Mouse (Mus musculus): ENCODE measurements around the gene Acvrl1. TPM values are rescaled to one million over a fixed set of nuclear protein-coding genes. Genes with fewer than 3 reads are reported as not detected.

The Acvrl1 gene
- polyA plus RNA-seq, 1 experiment = 28.9 TPM

- H3K4me1 ChIP-seq (ENCODE audit: control insufficient read depth, insufficient read depth, insufficient read length) = no peaks in the 10 kb centered on the region
- TF ChIP-seq CTCF (IDR thresholded peaks at IDR 0.05; ENCODE audit: extremely low read depth, insufficient read depth, insufficient read length, insufficient replicate concordance) (no peak; the same call in 1 of the 2 replicates), POLR2A (IDR thresholded peaks at IDR 0.05; ENCODE audit: low read depth, low read length) (no peak)
- H3K27ac ChIP-seq (ENCODE audit: insufficient read depth, low read length) = no peak overlapping the region; the same call in 1 of the 2 replicates
- WGBS = 71% methylated on average over 14 of the region's 14 CpGs
- H3K36me3 ChIP-seq (ENCODE audit: control insufficient read depth, insufficient read depth, low read length) = no peaks in the 10 kb centered on the region
- DNase-seq (ENCODE audit: low read depth in 1 of 2, low spot score in 2 of 2) = no peak
- no peak overlapping the region for H3K4me3 ChIP-seq (ENCODE audit: extremely low read depth, insufficient read depth, insufficient read length)
- H3K27me3 ChIP-seq (ENCODE audit: control insufficient read depth, insufficient read depth, low read length) = no peaks in the 10 kb centered on the region
Measured at GRCm38 (mm10) chr15:101118399-101119125, 9.8 kb upstream of the Acvrl1 start.

GRCm38 (mm10) chr15:101121411-101122289 is 6.7 kb upstream of the Acvrl1 start:
- no peaks in the 10 kb centered on the region for H3K36me3 ChIP-seq (ENCODE audit: control insufficient read depth, insufficient read depth, low read length)
- DNase-seq (ENCODE audit: low read depth in 1 of 2, low spot score in 2 of 2) = no peak
- TF ChIP-seq POLR2A (IDR thresholded peaks at IDR 0.05; ENCODE audit: low read depth, low read length) = no peak
- no peak for TF ChIP-seq CTCF (IDR thresholded peaks at IDR 0.05; ENCODE audit: extremely low read depth, insufficient read depth, insufficient read length, insufficient replicate concordance)
- no peaks in the 10 kb centered on the region for H3K4me1 ChIP-seq (ENCODE audit: control insufficient read depth, insufficient read depth, insufficient read length)
- no peaks in the 10 kb centered on the region for H3K27me3 ChIP-seq (ENCODE audit: control insufficient read depth, insufficient read depth, low read length)
- H3K4me3 ChIP-seq (ENCODE audit: extremely low read depth, insufficient read depth, insufficient read length) = no peak overlapping the region
- no peak overlapping the region for H3K27ac ChIP-seq (ENCODE audit: insufficient read depth, low read length)
- WGBS = 68% methylated on average over 9 of the region's 9 CpGs

- Histone ChIP-seq H3K4me3 (ENCODE audit: extremely low read depth, insufficient read depth, insufficient read length) (no peak overlapping the region), H3K4me1 (ENCODE audit: control insufficient read depth, insufficient read depth, insufficient read length) (no peaks in the 10 kb centered on the region), H3K36me3 (ENCODE audit: control insufficient read depth, insufficient read depth, low read length) (no peaks in the 10 kb centered on the region), H3K27ac (ENCODE audit: insufficient read depth, low read length) (no peak overlapping the region), H3K27me3 (ENCODE audit: control insufficient read depth, insufficient read depth, low read length) (no peaks in the 10 kb centered on the region)
- 52% methylated on average over 2 of the region's 2 CpGs for WGBS
- DNase-seq (ENCODE audit: low read depth in 1 of 2, low spot score in 2 of 2) = no peak
- TF ChIP-seq POLR2A (IDR thresholded peaks at IDR 0.05; ENCODE audit: low read depth, low read length) (no peak), CTCF (IDR thresholded peaks at IDR 0.05; ENCODE audit: extremely low read depth, insufficient read depth, insufficient read length, insufficient replicate concordance) (no peak)
Measured at GRCm38 (mm10) chr15:101122290-101122589, 6.1 kb upstream of the Acvrl1 start.

- TF ChIP-seq CTCF (IDR thresholded peaks at IDR 0.05; ENCODE audit: extremely low read depth, insufficient read depth, insufficient read length, insufficient replicate concordance) = no peak
- Histone ChIP-seq H3K27me3 (ENCODE audit: control insufficient read depth, insufficient read depth, low read length) (no peaks in the 10 kb centered on the region), H3K4me1 (ENCODE audit: control insufficient read depth, insufficient read depth, insufficient read length) (no peaks in the 10 kb centered on the region), H3K27ac (ENCODE audit: insufficient read depth, low read length) (no peak overlapping the region), H3K36me3 (ENCODE audit: control insufficient read depth, insufficient read depth, low read length) (no peaks in the 10 kb centered on the region), H3K4me3 (ENCODE audit: extremely low read depth, insufficient read depth, insufficient read length) (no peak overlapping the region)
- 81% methylated on average over 4 of the region's 4 CpGs for WGBS
- DNase-seq (ENCODE audit: low read depth in 1 of 2, low spot score in 2 of 2) = no peak
Measured at GRCm38 (mm10) chr15:101123202-101123601, 5.1 kb upstream of the Acvrl1 start.

- TF ChIP-seq CTCF (IDR thresholded peaks at IDR 0.05; ENCODE audit: extremely low read depth, insufficient read depth, insufficient read length, insufficient replicate concordance) (no peak), POLR2A (IDR thresholded peaks at IDR 0.05; ENCODE audit: low read depth, low read length) (no peak)
- 85% methylated on average over 6 of the region's 6 CpGs for WGBS
- Histone ChIP-seq H3K27ac (ENCODE audit: insufficient read depth, low read length) (no peak overlapping the region), H3K36me3 (ENCODE audit: control insufficient read depth, insufficient read depth, low read length) (no peaks in the 10 kb centered on the region), H3K27me3 (ENCODE audit: control insufficient read depth, insufficient read depth, low read length) (peaks cover 7% of the 10 kb centered on the region), H3K4me3 (ENCODE audit: extremely low read depth, insufficient read depth, insufficient read length) (no peak overlapping the region), H3K4me1 (ENCODE audit: control insufficient read depth, insufficient read depth, insufficient read length) (no peaks in the 10 kb centered on the region)
- no peak for DNase-seq (ENCODE audit: low read depth in 1 of 2, low spot score in 2 of 2)
Measured at GRCm38 (mm10) chr15:101125561-101125960, 2.8 kb upstream of the Acvrl1 start.

GRCm38 (mm10) chr15:101126876-101127544 is 1.3 kb upstream of the Acvrl1 start:
- WGBS = 87% methylated on average over 12 of the region's 12 CpGs
- peaks cover 7% of the 10 kb centered on the region for H3K27me3 ChIP-seq (ENCODE audit: control insufficient read depth, insufficient read depth, low read length)
- no peaks in the 10 kb centered on the region; the same call in 1 of the 2 replicates for H3K4me1 ChIP-seq (ENCODE audit: control insufficient read depth, insufficient read depth, insufficient read length)
- no peaks in the 10 kb centered on the region for H3K36me3 ChIP-seq (ENCODE audit: control insufficient read depth, insufficient read depth, low read length)
- TF ChIP-seq POLR2A (IDR thresholded peaks at IDR 0.05; ENCODE audit: low read depth, low read length) (no peak), CTCF (IDR thresholded peaks at IDR 0.05; ENCODE audit: extremely low read depth, insufficient read depth, insufficient read length, insufficient replicate concordance) (no peak)
- H3K27ac ChIP-seq (ENCODE audit: insufficient read depth, low read length) = no peak overlapping the region
- DNase-seq (ENCODE audit: low read depth in 1 of 2, low spot score in 2 of 2) = no peak
- no peak overlapping the region for H3K4me3 ChIP-seq (ENCODE audit: extremely low read depth, insufficient read depth, insufficient read length)

Measured in spleen, adult 2 months (tissue).